Mouse (Mus musculus): ENCODE data around the gene Wdr12. TPM values are rescaled to one million over a fixed set of nuclear protein-coding genes. Genes with fewer than 3 reads are reported as not detected.

Gene Wdr12
- 8.6 and 11.5 TPM in 2 replicates for polyA plus RNA-seq (2012; rRNA removed; ENCODE audit: low replicate concordance)

DNA sequence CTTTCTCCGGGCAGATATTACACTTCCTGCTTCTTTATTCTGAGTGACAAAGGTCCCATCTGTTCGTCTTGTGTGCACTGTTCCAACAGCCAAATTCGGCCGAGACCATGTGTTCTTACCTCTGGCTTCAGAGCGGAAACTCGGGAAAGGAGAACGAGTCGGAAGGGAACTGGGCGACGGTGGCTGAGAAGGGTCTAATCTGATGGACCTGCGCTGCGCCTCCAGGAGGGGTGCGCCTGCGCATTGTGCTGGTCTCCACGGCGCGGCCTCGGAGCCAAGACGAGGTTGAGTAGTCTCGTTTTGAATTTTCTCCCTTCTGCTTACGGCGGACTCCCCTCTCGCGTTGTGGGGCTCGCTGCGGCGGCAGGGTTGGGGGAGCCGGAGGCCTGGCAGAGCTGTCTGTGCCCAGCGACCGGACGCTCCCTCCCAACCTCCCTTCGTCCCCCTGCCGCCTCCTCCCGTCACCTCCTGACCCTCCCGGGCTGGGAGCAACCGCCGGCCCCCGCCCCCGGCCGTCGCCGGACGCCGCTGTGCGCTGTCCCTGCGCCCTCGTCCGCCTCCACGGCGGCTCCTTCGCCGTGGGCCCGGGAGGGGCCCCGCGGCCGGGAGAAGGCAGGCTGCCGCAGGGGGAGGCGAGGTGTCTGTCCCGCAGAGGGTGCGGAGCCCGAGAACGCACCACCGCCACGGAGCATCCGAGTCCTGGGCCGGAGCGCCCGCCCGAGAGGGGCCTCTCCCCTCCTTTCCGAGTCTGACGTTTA, at the start of gene Wdr12, which contains the start of gene Carf:
Wdr12 (minus strand) TSS at position 622 of the 758 bp plus-strand sequence.
Carf (plus strand) TSS at position 224 of the 758 bp plus-strand sequence.

GRCm38 (mm10) chr1:60042796-60043469, 55.5 kb downstream of the Wdr12 start, which contains the start of gene Ica1l:
Gene Ica1l, minus strand, starts transcription at chr1:60043184.

Other genes with a start within 250 kb of the Wdr12 start
- gene Fam117b, start 185.6 kb downstream of the Wdr12 start, polyA plus RNA-seq (2012; rRNA removed; ENCODE audit: low replicate concordance): 7.2 and 11.4 TPM in 2 replicates
- gene Ica1l, start 55.5 kb downstream of the Wdr12 start, polyA plus RNA-seq (2012; rRNA removed; ENCODE audit: low replicate concordance): 0.16 and 0.21 TPM in 2 replicates
- gene Carf, start 398 bp downstream of the Wdr12 start, polyA plus RNA-seq (2012; rRNA removed; ENCODE audit: low replicate concordance): 4.8 and 5.3 TPM in 2 replicates
- gene Nbeal1, start 82.0 kb upstream of the Wdr12 start, polyA plus RNA-seq (2012; rRNA removed; ENCODE audit: low replicate concordance): 4.1 and 4.6 TPM in 2 replicates
- 13.1 and 13.3 TPM in 2 replicates for gene Cyp20a1, start 244.7 kb upstream of the Wdr12 start, polyA plus RNA-seq (2012; rRNA removed; ENCODE audit: low replicate concordance)